Mouse (Mus musculus): Measurements from ENCODE around the gene Stx4a.
A peak's percentile ranks its signal among the peaks of the same experiment; 100 is the strongest.
"Not testable (repeated sequence)": the region's sequence is repeated elsewhere in the genome, so short reads cannot be mapped to it uniquely, and the experiment has no call there.

Gene Stx4a

DNA sequence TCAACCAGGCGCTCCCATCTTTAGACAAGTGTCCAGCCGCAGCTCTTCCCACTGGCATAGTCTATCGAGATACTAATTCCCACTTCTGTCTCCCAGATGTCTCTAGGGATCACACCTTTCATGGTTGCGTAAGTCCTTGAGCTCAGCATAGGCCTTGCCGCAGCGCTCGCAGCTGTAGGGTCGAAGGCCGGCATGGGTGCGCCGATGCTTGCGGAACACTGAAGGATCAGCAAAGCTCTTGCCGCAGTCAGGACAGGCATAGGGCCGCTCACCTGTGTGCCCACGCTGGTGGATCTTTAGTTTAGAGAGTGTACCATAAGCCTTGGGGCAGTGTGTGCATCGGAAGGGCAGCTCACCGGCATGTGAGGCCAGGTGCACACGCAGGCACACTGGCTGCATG, 43.5 kb downstream of the Stx4a start:
- no peak for DNase-seq (ENCODE audit: low spot score in 2 of 2)

DNA sequence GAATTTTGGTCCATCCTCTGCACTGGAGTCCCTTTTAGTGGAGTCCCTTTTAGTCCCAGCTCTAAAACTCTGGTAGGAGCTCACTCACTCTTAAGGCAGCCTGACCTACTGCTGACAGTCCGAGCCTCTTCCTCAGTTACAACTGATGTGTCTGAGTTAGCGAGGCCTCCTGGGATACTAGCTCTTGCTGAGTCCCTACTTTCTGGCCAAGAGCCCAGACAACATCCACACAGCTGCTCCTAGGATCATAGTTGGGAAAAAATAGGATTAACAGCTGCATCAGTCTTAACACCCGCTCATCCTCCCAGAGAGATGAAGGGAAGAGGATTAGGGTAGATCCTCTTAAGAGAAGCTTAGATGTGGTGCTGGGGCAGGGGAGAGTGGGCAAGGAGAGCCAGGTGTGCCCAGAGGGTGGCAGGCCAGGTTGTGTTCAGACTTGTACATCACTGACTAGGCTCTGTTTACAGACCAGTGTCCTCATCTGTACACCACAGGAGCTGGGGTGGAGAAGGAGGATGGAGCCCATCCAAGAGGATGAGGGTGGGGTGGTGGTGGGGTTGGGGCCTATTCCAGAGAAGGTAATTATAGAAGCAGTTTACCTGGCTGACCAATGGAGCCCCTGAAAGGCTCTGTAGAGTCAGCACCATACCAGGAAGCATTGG, 45.2 kb downstream of the Stx4a start:
- DNase-seq (ENCODE audit: low spot score in 2 of 2): peak in 1 of 2 experiments; percentile 61

DNA sequence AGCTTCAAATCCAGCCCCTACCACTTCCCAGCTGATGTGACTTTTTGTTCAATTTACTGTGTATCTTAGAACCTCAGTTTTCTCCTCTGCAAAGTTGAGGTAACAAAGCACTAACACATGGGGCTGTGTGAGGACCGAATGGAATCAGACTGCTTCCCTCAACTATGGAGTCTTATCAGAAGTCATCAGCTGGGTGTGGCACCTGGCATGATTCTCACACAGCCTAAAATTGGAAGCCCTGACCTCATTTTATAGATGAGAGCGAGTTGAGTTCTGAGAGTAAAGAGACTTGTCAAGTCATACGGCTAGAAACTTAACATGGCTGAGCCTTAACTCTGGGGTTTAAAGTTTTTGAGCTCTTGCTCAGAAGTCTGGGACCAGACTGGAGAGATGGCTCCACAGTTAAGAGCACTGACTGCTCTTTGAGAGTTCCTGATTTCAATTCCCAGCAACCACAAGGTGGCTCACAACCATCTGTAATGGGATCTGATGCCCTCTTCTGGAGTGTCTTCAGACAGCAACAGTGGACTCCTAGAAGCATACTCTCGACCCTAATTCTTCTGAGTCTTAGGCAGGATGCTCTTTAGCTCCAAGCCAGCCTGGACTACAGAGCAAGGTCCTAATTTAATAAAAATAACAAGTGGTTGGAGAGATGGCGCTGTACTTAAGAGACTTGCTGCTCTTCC, 46.2 kb downstream of the Stx4a start:
- no peak for DNase-seq (ENCODE audit: low spot score in 2 of 2)

DNA sequence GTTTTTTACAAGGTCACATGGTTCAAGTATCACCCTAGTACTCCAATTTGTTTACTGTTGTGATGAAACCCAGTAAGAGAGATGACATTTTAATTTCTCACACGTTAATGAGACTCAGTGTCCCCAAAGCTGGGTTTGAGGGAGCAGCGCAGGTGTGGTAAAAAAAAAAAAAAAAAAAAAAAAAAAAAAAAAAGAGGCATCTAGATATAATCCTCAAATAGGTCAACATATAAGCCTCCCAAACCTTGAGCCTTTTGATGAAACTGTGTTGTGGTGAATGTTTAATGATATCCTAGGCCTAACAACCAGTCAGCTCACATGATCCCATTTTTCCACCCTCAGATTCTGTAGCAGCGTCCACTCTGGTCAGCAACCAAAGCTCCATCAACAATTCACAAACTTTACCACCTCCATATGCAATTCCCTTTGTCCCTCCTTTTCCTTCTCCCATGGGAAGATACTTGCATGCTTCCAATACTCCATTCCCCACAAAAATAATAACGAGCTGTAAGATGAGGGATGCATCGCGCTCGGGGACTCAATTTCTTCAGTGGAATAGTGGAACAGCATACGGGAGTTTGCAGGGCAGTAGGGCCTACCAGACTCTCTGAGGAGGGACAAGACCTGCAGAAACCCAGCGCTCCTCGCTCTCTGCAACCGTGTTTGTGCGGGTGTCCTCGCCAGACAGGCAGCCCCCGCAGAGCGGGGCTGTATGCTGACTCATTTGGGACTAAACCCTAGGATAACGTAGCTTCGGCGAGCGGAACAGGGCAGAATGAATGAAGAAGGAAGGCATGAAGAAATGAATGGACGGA, 50.9 kb downstream of the Stx4a start:
- DNase-seq (ENCODE audit: low spot score in 2 of 2): no peak

DNA sequence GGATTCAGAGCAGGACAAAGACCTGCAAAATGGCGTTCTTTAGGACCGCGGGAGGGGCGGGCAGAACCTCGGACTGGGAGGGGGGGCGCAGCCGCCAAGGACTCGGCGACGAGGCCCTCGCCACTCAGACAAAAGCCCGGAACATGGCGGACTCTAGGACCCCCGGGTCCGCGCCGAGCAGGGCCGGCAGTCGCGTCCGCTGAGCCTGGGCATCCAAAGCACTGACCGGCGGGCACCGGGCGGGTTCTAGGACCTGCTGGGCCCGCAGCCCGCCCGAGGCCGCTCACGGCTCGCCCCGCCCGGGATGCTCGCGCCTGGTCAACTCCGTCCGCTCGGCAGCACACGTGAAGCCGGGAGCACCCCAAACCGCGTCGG, 51.5 kb downstream of the Stx4a start:
- DNase-seq (ENCODE audit: low spot score in 2 of 2): peak; percentile 94 to 95

DNA sequence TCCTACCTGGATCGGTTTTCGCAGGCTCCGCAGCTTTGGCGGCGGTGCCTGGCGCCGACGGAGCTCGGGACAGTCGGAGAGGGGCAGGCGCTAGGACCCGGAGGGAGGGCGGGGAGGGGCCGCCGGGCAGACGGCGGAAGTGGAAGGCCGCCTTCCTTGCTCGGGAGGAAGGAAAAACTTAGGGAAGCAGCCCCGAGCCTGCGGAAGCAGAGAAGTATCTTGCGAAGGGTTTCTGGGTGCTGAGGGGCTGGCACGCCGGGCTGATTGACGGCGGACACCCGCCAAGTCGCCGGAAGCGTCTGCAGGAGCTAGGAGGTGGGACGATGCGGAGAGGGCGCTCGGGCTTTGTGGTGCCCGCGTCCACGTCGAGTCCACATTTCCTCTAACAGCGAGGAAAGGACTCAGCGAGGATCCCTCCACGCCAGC, 52.0 kb downstream of the Stx4a start, which contains the start of gene Zfp646:
TSS of gene Zfp646 (plus strand) at position 181 of the 426 bp plus-strand sequence.
- peak; percentile 56 to 68 for DNase-seq (ENCODE audit: low spot score in 2 of 2)

DNA sequence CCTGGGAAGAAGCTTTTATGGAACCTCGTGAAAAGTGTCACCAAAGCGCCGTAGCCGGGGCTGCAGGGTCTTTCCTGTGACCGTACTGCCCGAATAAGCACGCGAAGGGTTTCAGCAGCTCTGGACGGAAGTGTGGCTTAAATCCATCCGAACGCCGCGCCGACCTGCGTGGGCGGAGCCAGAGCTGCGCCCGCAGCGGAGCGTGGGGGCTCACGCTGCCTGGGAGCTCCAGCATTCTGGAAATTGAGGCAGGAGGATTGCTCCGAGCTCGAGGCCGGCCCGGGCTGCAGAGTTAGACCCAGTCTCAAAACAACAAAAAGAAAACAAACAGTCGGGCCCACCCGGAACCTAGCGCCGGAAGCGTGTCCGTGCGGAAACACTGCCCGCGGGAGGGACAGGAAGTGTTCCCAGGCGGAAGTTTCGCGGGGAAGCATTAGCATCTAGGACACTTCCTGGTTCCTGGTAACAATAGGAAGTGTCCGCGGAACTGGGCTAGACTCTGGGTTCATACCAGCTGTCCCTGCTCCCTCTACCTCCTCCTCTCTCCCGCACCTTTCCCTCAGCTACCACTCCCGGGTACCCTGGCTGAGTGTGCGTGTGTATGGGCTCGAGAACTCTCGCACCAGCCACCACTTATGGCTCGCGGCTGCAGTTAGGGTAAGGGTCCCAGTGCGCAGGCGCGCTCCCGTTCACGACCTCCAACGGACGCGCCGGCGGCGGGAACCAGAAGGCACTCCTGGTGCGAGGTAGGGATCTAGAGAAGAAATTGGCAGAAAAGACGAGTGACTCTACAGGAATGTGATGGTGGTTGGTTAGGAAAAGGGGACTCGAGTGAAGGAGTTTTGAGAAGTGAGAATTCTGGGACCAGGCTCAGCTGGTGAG, 52.6 kb downstream of the Stx4a start, which contains the start of gene Zfp668:
TSS of gene Zfp668 (minus strand) at position 362 of the 882 bp plus-strand sequence.
- DNase-seq (ENCODE audit: low spot score in 2 of 2): peak; percentile 84 to 87

DNA sequence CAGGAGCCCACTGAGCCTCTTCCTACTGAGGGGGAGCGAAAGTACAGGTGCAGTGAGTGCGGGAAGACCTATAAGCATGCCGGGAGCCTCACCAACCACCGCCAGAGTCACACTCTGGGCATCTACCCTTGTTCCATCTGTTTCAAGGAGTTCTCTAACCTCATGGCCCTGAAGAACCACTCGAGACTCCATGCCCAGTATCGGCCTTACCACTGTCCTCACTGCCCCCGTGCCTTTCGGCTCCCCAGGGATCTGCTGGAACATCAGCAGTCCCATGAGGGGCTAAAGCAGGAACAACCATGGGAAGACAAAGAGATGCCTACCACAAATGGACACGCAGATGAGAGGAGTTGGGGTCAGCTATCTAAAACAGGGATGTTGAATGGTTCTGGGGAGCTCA, 55.2 kb downstream of the Stx4a start:
- no peak for DNase-seq (ENCODE audit: low spot score in 2 of 2)

DNA sequence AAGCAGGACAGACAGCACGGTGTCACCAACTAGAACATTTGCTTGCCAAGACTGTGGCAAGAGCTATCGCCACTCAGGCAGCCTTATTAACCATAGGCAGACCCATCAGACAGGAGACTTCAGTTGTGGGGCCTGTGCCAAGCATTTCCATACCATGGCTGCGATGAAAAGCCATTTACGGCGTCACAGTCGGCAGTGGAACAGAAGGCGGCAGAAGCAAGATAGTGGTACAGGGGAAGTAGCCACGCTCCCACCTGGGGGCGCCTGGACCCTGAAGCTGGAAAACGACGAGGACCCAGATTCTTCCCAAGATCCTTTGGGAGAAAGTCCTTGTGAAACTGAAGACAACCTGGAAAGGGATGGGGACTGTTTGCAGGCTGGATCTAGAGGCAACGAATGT, 56.3 kb downstream of the Stx4a start:
- DNase-seq (ENCODE audit: low spot score in 2 of 2): no peak

DNA sequence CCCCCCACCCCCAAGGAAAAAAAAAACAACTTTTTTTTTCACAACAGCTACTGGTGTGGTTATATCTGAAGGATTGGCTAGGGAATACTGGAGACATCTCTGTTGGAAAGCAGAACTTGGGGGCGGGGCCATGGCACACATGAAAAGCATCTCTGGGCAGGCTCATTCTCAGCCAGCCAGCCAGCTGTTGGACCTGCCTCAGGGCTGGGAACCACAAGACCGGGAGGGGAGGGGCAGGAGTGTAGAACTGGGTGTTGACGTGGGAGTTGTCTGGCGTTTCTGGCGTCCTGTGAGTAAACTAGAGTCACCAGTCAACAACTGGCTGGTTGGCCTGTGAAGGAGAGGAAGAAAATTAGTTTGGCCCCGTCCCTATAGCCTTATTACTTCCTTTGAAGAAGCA, 61.9 kb downstream of the Stx4a start:
- no peak for DNase-seq (ENCODE audit: low spot score in 2 of 2)

DNA sequence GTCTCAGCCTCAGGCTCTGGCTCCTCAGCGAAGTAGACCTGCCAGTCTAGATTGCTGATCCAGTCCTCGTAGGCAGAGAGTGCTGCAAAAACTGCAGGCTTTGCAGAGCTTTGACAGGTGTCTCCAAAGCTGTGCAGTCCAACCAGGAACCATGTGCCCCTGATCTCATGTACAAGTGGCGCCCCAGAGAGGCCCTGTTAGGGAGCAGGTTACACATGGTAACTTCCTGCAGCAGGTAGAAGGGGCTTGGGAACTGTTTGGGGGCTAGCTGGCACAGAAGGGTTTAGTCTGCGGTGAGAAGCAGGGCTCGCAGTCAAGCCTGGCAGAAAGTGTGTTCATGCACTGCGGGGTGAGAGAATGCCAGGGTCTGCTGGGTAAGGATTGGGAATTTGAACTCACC, 62.5 kb downstream of the Stx4a start:
- DNase-seq (ENCODE audit: low spot score in 2 of 2): no peak

DNA sequence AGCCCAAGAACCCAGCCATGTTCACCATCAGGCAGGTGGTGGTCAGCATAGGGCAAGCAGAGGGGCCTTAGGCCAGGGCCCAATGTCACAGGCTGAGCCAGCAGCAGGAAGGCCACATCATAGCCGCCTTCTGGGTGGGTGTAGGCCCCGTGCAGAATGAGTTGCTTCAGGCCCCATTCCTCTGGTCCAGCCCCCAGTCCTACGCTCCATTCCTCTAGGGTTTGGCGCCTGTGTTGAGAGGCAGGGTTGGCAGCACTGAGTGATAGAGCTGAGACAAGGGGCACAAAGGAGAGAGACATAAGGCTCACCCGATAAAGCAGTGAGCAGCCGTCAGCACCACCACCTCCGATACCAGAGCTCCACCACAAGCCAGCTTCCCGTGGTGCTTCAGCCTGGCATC, 63.1 kb downstream of the Stx4a start:
- DNase-seq (ENCODE audit: low spot score in 2 of 2): no peak

DNA sequence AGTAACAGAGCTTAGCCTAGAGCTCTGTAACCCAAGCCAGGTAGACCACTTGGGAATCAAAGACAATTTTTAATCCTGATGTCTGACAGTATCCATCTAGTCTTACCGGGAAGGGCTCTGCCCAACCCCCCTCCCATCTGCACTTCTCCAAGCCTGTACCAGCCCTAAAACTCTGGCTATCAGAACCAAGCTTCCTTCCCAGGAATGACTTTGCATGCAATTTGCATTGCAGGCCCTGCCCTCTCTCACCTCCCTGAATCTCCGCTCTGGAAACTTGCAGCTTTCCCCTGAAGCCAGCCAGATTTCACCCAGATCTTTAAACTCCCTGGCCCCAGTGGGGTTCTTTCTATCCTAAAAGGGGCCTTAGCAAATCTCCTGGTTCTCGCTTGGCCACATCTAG, 63.7 kb downstream of the Stx4a start:
- no peak for DNase-seq (ENCODE audit: low spot score in 2 of 2)

DNA sequence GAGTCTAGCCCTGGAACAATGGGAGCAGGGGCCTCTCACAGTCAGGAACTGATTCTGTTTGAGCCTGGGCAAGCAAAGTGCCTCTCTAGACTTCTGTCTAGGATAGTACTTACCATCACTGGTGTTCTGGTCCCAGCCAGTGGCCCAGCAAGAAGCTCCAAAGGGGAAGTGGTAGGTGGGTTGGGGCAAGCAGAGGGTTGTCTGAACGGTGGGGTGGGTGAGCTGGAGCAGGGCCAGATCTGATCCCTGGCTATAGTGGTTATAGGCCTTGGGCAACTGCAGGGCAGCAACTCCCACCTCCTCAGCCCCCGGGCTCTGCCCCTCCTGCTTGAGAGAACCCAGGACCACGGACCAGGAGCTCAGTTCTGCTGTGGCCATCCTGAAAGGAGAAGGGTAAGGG, 64.7 kb downstream of the Stx4a start:
- no peak for DNase-seq (ENCODE audit: low spot score in 2 of 2)

DNA sequence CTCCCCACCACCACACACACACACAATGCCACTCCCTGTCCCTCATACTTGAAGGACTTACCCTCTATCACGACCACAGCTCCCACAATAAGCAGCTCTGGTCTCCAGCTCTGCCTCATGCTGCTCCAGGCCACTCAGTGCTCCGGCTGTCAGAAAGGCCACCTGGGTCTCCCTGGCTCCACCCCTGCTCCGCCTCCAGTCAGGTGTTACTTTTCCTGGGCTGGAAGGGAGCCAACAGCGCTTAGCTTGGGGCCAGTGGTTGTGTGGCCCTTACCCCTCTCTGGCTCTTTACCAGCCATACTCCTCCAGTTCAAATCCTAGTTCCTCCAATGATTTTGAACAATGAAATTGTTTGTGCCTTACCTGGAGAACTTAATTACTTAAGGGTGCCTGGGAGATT, 66.7 kb downstream of the Stx4a start, which contains the start of gene Prss53:
TSS of gene Prss53 (minus strand) at position 173 of the 400 bp plus-strand sequence.
- no peak for DNase-seq (ENCODE audit: low spot score in 2 of 2)

DNA sequence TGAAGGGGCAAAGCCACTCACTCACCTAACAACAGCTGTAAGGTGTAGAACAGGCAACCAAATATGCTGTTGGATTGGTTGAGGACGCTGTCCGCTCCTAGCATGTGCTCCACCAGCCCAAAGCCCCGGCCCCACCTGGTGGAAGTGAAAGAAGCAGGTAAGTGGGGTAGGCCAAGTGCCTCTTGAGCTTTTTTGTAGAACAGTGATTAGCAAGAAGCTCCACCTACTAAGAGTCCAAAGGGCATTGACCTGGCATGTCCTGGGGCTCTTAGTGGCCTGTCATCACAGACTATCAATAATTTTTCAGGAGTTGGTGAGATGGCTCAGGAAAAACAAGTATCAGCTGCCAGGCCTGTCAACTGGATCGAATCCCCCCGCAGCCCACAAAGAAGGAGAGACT, 70.4 kb downstream of the Stx4a start:
- no peak for DNase-seq (ENCODE audit: low spot score in 2 of 2)

DNA sequence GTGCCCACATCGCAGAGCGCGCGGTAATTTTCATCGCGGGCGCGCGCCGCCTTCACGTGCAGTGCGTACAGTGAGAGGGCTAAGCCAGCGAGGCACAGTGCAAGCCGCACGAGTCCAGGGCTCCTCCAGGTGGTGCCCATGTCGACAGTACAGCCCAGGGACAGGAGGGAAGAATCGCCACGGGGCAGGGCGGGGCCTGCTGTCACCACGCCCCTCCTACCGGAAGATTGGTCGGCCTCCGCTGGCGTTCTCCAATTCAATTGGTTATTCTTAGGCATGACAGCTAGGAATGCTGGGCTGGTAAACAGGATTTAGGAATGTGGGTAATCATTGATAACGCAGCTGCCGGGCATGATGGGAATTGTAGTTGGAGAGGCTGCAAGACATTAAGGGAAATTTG, 71.3 kb downstream of the Stx4a start, which contains the start of the genes Gm21974 and Vkorc1:
TSS of gene Gm21974 (minus strand) at position 13 of the 400 bp plus-strand sequence.
TSS of gene Vkorc1 (minus strand) at position 176 of the 400 bp plus-strand sequence.
- peak; percentile 95 to 96 for DNase-seq (ENCODE audit: low spot score in 2 of 2)

DNA sequence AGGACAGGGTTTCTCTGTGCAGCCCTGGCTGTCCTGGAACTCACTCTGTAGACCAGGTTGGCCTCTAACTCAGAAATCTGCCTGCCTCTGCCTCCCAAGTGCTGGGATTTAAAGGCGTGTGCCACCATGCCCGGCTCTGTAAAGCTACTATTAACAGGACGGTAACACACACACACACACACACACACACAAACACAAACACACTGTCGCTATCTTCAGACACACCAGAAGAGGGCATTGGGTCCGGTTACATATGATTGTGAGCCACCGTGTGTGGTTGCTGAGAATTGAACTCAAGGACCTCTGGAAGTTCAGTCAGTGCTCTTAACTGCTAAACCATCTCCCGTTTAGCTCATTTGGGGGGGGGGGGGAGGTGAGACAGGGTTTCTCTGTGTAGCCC, 71.8 kb downstream of the Stx4a start:
- not testable (repeated sequence) for DNase-seq (ENCODE audit: low spot score in 2 of 2)

DNA sequence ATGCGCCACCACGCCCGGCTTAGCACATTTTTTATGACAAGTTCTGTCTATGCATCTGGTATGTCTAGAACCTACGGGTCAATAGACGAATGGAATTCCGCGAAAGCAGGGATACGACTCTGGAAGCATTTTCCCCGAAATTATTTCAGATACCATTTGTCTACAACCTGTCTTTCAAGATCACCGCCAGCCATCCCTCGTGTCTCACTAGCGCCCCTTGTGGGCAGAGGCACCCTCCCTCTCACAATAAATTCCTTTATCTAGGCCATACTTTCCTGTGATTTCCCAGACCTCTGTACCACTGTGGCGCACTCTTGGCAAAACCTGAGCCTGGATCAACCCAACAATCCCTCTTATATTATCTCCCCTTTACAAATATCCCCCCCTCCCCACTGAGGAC, 72.3 kb downstream of the Stx4a start:
- no peak for DNase-seq (ENCODE audit: low spot score in 2 of 2)

DNA sequence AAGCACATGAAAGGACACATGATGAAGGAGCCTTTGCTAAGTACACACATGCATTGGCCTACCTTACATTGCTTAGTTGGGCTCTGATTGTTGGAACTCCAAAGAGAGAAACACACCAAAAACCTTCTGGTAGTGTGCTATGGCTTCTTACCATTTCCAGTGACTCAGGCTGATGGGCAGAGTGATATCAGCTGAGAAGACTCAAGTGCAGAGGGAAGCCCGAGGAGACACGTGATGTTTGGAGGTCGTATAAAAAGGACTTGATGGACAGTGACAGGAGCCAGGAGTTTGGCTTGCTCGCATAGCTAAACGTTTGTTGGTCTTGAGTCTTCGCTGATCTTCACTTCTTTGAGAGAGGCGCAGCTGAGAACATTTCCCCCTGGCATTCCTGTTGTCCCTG, 73.4 kb downstream of the Stx4a start:
- DNase-seq (ENCODE audit: low spot score in 2 of 2): no peak
